Mouse (Mus musculus): Measurements from ENCODE around the gene Pofut1.
A peak's percentile ranks its signal among the peaks of the same experiment; 100 is the strongest.

Gene Pofut1

DNA sequence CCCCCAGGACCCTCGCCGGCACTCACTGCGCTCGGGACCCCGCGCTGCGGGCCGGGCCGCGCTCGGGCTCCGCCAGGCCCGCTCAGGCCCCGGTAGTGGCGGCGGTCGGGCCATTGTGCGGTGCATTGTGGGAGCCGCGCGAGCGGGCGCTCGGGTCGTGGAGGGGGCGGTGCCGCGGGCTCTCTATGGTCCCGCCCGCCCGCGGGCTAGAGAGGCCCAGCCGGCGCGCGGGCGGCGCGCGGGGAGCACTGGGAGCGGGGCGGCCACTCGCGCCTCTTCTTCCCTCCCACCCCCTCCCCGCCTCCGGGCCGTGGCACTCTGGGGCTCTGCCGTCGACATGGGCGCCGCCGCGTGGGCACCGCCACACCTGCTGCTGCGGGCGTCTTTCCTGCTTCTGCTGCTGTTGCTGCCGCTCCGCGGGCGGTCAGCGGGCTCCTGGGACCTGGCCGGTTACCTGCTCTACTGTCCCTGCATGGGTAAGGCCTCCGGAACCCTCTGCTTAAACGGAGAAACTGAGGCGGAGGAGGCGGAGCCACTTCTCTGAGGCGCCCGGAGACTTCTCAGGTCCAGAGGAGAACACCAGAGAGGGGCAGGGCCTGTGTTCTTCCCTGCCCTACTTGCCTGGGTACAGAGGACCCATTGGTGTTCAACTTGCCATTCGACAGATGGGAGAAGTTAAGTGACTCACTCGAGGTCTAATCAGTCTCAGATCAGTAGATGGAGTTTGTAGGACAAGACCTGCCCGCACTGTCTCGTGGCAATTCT is at the start of gene Pofut1, which contains the start of gene Plagl2:
Gene Pofut1 (plus strand): TSS at position 284 of the 765 bp plus-strand sequence.
Gene Plagl2 (minus strand): TSS at position 177 of the 765 bp plus-strand sequence.
- peak; percentile 89 for DNase-seq

DNA sequence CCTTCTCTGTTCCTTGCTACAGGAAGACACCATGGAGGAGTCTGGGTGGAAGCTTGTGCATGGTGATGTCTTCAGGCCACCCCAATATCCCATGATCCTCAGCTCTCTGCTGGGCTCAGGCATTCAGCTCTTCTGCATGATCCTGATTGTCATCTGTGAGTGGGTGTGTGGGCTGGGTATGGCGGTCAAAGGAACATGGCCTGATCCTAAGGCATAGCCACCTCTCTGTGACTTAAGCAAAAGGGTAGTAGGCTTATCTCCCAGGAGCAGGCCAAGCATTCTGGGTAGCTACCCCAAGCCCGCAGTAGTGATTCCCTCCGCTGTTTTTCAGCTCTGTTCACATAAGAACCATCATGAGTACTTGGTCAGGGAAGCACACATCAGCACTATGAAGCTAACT is 47.1 kb upstream of the Pofut1 start:
- DNase-seq, result no peak

DNA sequence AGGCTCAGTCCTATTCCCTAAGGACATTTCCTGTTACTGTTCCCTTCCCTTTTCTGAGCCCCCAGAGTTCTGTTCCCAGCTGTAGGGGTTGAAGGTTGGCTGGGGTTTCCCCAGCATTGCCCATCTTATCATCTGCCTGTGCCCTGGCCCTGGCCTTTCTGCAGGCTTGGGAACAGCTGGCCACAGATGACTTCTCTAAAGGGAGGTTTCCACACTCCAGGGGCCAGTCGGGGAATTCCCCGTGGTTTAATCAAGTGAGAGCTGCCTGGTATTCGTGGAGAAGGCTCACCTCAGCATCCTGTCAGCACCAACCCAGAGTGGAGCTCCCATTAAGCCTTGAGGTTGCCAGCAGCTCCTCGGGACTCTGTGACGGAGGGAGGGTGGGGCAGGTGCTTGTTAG is 42.8 kb upstream of the Pofut1 start:
- DNase-seq, result no peak

DNA sequence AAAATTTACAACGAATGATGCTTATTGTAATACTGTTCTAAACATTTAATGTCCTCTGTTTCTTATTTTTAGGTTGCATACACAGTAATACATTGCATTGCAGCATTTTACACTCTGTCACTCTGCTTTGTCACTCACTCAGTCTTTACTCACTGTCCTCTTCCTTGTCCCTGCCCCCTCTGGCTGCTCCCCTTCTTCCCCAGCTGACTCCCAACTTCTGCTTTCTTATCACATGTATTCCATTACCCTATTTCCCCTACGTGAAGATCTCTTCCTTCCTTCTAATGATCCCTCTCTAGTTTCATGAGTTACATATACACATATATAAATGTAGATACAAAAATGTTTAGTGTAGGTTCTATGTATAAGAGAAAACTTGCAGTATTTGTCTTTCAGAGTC is 42.2 kb upstream of the Pofut1 start:
- no peak for DNase-seq

DNA sequence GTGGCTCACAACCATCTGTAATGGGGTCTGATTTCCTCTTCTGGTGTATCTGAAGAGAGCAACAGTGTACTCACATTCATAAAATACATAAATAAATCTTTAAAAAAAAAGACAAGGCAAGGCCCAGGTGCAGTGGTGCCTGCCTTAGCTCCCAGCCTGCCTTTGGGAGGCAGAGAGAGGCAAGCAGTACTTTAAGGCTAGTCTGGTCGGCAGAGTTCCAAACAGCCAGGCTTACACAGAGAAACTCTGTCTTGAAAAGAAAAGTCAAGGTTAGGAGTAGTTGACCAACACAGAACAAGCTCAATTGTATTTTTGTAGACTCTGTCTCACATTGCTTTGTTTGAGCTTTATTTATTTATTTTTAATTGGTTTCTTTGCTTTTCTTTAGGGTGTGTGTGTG is 38.6 kb upstream of the Pofut1 start:
- no peak for DNase-seq

DNA sequence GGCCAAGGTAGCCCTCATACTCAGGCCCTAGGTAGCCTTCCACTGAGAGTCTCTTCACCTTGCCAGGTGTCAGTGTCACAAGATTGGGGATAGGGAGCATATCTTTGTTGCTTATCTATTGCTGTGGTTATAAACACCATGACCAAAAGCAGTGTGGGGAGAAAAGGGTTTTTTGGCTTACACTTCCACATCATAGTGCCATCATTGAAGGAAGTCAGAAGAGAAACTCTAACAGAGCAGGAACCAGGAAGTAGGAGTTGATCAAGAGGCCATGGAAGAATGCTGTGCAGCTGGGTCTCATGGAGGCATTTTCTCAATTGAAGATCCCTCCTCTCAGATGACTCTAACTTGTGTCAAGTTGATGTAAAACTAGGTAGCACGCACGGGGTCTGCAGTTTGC is 33.2 kb upstream of the Pofut1 start:
- DNase-seq, result no peak

DNA sequence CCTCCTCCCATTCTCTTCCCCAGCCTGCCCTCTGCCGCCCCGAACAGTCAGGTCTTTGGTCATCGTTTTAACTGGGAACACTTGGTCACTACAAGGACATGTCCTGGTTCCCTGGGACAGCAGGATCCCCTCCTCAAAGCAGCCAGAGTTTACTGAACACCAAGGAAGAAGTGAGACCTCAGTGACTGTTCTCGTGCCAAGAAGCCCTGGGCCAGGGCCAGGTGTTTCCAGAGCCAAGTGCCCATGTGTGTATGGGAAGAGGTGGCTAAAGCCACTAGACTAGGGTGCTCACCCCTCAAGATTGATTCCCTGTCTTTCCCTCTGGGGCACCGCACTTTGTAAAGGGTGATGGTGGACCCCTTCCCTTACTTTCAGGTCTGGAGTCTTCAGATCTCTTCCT is 32.0 kb upstream of the Pofut1 start:
- DNase-seq, result no peak

DNA sequence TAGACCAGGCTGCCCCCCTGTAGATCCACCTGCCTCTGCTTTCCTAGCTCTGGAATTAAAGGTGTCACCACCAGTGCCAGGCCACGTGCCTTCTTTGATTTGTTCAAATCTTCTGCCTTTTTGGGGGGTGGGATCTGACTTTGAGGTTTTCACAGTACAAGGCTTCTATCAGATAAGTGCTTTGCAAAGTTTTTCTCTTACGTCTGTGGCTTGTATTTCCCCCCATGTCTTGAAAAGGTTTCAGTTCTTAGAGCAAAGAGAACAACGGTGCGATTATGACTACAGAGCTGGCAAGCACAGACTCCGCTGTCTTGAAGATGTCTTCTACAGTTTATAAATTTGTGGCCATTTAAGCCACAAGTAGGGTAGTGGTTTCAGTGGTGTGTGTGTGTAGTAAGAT is 29.9 kb upstream of the Pofut1 start:
- no peak for DNase-seq

DNA sequence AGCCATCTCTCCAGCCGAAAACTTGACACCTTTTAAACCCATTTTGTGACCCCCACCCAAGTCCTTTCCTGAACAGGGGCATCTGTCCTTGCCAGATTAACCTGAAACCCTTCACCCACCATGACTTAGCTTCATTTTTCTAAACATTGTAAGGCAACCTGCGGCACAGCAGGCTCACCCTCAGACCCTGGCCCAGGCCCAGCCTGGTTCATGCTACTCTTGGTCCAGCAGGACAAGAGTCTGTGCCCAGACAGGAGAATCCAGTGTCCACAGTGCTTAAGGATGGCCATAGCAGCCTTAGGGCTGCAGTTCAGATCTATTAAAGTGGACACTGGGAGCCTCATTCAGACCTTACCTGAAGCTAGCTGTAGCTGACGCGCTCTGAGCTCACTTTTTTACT is 28.0 kb upstream of the Pofut1 start:
- no peak for DNase-seq

DNA sequence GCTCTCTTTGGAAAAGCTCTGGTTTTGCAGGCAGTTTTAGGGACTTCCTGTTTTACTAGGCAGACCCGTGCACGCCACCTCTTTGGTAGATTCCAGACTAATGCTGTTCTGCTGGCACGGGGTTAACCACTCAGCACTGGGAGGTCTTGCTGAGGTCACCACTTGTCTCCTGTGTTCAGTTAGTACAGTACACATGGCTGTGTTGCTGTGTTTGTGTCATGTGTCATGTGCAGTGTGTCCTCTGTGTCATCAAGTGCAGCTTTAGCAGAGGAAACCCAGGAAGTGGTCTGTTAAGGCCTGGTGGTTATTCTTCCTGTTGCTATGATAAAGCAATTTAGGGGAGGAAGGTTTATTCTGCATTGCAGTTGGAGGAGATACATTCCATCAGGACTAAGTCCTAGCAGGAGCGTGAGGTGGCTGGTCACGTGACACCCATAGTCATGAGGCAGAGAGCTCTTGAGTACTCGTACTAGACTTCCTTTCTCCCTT is 26.5 kb upstream of the Pofut1 start:
- DNase-seq, result no peak

DNA sequence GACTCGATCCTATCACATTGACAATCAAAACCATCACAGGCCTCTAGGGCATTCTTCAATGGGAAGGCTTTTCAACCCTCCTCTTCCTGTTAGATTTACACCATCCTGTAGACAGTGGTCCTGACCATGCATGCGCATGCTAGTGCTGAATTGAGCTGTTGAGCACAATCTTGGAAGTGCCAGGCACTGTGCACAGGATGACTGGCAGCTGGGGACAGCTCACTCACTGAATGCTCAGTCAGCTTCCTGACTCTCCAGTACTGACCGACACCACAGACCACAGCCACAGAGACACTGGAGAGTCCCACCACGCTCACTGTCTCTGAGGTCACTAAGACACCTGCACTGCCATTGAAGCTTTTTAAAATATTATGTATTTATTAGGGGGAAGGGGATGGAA is 25.9 kb upstream of the Pofut1 start:
- DNase-seq, result no peak

DNA sequence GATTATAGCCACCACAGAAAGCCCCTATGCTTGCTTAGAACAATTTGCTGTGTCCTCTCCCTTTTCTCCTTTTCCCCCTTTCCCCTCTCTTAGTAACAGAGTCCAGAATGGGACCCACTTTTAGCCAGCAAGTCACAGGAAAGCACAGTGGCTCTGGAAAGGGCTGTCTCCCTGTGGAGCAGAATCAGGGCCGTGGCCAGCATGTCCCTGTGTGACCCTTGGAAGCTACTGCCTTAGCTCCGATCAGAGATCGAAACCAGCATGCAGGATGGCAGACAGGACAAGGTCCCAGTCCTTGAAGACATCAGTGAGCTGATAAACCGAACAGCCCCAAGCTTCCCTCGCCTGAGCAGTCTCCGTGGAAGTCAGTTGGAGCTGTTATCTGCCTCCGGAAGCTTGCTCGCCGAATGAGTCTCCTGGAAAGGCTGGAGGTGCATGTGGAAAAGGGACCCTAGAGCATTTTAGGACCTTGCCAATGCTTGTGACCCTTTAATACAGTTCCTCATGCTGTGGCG is 23.4 kb upstream of the Pofut1 start:
- no peak for DNase-seq

DNA sequence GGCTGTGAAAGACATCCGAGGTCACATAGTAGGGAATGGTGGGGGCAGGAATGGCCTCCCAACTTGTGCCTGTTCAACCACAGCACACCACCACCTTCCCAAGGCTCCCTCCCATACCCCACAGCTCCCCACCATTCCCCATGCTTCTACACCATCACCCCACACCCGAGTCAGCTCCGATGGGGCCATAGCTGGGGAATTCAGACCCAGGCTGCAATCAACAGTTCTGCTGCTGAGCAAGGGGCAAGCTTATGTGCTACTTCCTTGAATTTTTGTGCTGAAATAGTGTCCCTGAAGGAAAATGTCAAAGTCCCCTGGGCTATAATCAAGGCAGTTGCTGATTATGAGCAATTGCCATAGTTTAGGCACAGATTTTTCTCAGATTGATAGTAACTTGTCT is 22.8 kb upstream of the Pofut1 start:
- no peak for DNase-seq

DNA sequence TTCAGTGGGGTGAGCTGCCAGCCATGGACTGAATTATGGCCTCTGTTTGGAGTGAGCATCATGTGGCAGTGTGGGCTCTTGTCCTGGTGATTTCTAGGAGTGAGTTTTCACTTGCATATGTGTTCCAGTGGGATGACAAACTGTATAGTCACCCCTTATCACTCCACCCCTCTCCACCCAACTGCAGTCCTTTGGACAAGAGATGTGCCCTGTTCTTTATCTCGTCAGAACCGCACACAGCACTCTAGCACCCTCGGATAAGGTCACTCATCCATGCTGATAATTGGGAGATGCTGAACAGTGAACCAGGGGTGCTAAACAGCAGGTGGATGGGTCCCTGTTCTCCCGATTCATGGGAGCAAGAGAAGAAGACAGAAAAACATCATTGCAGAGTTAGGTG is 19.7 kb upstream of the Pofut1 start:
- DNase-seq, result no peak

DNA sequence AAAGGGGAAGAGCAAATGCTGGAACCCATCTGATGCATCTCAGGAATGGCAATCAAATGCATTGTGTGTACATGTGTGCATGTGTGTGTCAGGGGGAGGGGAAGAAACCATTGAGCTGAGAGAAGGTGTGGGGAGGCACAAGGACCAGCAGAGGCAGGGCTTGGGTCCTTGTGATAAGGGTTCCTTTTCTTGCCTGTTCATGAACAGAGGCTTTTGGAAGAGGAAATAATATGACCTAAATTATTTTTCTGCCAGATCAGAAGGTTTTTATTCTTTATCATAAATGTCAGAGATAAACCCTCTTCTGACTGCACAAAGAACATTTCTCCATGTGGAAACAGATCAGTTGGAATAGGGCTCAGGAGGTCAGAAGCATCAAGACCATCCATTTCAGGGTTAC is 19.2 kb upstream of the Pofut1 start:
- DNase-seq, result no peak

DNA sequence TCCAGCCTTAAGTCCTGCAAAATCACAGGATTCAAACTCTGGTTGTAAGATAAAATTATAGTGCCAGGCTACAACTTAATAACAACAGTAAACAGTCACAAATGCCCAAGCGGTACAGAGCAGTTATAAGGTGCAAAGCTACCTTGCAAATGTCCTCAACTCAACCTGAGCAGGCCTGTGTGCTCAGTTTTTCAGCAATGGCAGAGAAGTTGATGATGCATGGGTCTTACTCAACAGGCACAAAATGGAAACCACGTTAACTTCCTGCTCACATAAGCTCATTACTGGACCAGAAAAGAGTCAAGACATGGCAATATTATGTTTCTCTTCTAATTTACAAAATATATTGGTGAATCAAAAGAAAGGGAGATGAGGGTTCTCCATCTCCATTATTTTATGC is 18.8 kb upstream of the Pofut1 start:
- DNase-seq, result no peak

DNA sequence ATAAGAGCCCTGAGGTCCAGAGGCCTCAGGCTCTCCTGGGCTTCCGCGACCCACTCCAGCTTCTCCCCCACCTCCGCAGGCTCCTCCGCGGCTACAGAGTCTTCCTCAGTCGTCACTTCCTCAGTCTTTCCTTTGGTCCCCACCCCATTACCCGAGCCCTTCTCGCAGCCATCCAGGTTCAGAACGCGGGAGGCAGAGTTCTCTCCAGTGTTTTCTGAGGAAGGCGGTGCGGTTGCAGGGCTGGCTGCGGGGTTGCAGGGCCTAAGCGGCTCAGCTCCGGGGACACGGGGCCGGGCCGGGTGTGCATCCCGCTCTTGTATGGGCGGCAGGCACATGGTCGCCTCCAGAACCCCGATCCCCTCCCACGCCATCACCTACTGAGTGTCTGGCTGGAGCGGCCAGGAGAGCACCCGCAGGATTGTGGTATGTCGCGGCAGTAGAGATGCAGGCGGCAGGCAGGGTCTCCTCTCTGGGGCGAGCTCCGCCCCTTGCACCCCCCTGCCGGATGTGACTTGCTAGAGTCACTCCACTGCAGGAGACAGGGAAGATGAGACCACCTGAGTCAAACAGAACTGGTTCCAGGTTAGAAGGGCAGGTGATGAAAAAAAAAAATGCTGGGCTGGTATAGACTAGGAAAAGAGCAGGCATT is 16.3 kb upstream of the Pofut1 start, which contains the start of gene Tspyl3:
Gene Tspyl3 (minus strand): TSS at position 496 of the 649 bp plus-strand sequence.
- peak; percentile 55 for DNase-seq

DNA sequence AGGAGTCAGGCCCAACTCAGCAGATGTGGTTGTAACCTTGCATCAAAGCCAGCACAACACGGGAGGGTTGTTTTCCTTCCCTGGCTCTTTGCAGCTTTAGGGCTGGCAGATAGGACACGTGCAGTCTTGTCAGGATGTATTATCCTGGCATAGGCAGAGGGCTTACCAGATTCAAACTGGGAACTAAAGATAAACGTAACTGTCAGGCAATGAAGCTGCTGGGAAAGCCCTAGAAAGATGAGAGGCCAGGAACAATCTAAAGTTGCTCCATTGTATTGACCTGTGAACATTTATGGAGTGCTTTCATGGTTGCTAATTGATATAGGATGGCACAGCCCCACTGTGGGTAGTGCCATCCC is 15.8 kb upstream of the Pofut1 start:
- no peak for DNase-seq

DNA sequence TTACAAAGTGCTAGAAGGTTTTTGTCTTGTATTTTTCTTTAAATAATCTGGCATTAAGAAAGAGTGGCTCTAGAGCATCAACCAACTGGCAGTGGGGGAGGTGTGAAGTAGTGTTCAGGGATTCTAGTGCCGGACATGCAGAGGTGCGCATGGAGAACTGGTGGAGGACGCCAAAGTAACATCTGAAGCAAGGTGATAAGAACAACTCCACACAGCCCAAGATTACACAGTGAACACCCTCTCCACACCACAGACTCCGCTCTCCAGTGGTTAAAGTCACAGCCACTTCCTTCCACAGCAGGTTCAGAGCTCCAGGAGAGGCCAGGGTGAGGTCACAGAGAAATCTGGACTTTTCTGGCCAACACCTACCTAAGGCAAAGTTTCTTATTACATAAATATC is 13.4 kb upstream of the Pofut1 start:
- no peak for DNase-seq

DNA sequence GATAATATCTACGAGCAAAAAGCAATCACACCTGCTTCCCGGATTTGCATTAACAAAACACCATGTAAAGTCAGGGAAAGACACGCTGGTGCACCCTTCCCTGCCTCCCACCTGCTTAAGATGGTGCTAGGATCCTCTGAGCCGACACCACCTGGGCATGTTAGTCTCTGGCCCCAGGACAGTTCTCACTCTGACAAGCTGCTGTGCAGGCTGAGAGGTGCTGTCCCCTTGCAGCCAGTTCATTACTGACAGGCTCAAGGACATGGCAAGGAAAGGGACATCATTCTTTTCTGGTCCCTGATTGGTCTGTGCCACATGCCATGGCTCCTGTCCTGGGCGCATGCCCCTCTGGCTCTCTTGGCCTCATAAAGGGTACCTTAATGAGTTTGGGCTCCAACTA is 12.8 kb upstream of the Pofut1 start:
- no peak for DNase-seq

DNA sequence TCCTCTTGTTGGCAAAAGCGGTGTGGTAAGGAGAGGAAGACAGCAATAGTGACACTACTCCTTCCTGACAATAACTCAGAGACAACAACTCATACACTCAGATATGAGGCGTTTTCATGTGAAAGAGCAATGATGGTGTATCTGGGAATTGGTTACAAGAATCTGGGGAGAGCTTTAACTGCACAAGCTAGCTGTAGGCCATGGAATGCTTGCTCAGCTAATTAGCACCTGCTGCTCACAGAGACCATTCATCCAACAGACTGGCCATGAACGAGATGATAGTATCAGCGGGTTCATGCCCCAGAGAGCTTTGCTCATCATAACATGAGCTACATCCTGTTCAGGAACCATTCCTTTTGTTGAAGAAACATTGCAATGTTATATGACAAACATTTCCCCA is 4.1 kb upstream of the Pofut1 start:
- no peak for DNase-seq

DNA sequence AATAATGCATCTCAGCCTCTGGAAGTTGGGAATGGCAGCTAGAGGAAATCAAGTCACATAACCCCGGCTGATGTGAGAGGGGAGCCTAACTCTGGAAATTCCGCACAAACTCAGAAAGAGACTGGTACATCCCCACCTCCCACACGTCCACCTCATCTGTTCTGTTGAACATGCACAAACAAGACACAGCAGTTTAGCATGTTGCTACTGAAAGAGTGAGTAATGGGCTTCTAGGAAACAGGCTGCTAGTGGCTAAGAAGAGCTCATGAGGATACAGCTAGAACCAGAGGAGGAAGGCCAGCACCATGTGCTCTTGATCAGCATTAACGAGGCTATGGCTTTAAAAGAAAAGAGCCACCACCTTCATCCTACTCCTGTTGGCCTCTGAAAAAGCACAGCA is 3.4 kb upstream of the Pofut1 start:
- no peak for DNase-seq

DNA sequence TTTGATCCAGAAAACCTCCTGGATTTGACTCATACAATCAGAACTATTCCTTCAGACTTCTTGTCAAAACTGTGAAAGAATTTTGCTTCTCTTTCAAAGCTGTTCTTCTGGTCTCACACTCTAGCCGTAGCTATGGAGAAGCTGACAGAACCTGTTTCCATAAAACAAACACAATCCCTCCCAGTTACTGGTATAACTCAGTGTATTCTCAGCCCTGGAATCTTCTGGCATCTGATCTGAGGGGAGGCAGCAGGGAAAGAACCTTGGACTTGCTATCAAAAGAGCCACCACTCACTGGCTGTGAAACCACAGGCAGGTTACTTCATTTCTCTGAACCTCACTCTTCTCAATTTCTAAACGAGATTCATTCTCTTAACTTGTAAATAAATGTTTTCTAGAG is 2.9 kb upstream of the Pofut1 start:
- no peak for DNase-seq

Measured in right cerebral cortex, postnatal 25 days (tissue).